Mouse (Mus musculus) lung, embryonic 15.5 days (tissue): ENCODE data around the gene Cenpp. TPM values are rescaled to one million over a fixed set of nuclear protein-coding genes. Genes with fewer than 3 reads are reported as not detected.

ENCODE experiments used
- ATAC-seq: fragments of 200-750 bp; cut with Nextera tagmentation; 2 replicates; pipeline ENCODE4 v1.8.0; 2017; ENCODE audit warnings: moderate number of reproducible peaks, borderline replicate concordance; ENCODE audit not compliant: low FRiP score, low TSS enrichment; ENCODE audit errors: extremely low read depth
- H3K27ac ChIP-seq: fragments of 300-500 bp; sonication (generic); 2 replicates; pipeline ENCODE4 v1.5.1; 2015; ENCODE audit warnings: moderate library complexity, mild to moderate bottlenecking, inconsistent platforms
- H3K27me3 ChIP-seq: fragments of 300-500 bp; sonication (generic); 2 replicates; pipeline ENCODE4 v1.6.1; 2015; ENCODE audit warnings: inconsistent platforms
- H3K36me3 ChIP-seq: fragments of 300-500 bp; sonication (generic); 2 replicates; pipeline ENCODE4 v1.6.1; 2015; ENCODE audit warnings: inconsistent platforms
- H3K4me1 ChIP-seq: fragments of 300-500 bp; sonication (generic); 2 replicates; pipeline ENCODE4 v1.6.1; 2015; ENCODE audit warnings: inconsistent platforms
- H3K4me2 ChIP-seq: fragments of 300-500 bp; sonication (generic); 2 replicates; pipeline ENCODE4 v1.6.1; 2015; ENCODE audit warnings: inconsistent platforms, mild to moderate bottlenecking, moderate library complexity
- H3K4me3 ChIP-seq: fragments of 300-500 bp; sonication (generic); 2 replicates; pipeline ENCODE4 v1.5.1; 2015; ENCODE audit warnings: mild to moderate bottlenecking, inconsistent platforms
- H3K9ac ChIP-seq: fragments of 300-500 bp; sonication (generic); 2 replicates; pipeline ENCODE4 v1.6.1; 2015; ENCODE audit warnings: inconsistent platforms
- H3K9me3 ChIP-seq: fragments of 300-500 bp; sonication (generic); 2 replicates; pipeline ENCODE4 v1.6.1; 2016; ENCODE audit warnings: inconsistent platforms
- WGBS: fragments of 180-500 bp; shearing (Covaris S2); methylation state at CpG from one replicate; pipeline ENCODE4 v1.1.7; 2015; 5-methylcytosine and 5-hydroxymethylcytosine counted together
- polyA plus RNA-seq: library from polyadenylated mRNA; unstranded; fragments of >200 nt; fragmentation: Nextera tagmentation; extraction: Ambion mirVana; gene quantifications from 2 replicates; pipeline ENCODE4 v1.2.1, GENCODE M21; 2015

Gene Cenpp
- polyA plus RNA-seq: 32.0 and 36.2 TPM in 2 replicates

- Histone ChIP-seq H3K27me3 (no peaks in the 10 kb centered on the region), H3K27ac (peak within 1 kb of the TSS; percentile 60), H3K4me1 (peaks cover 17% of the 10 kb centered on the region), H3K9me3 (no peaks in the 10 kb centered on the region), H3K9ac (peak within 1 kb of the TSS; percentile 60), H3K4me2 (peak within 1 kb of the TSS; percentile 84), H3K4me3 (peak within 1 kb of the TSS; percentile 85), H3K36me3 (no peaks in the 10 kb centered on the region)
- under 1% methylated on average over 68 of the region's 68 CpGs for WGBS
- peak; percentile 100 for ATAC-seq
Measured at GRCm38 (mm10) chr13:49652481-49653179, at the start of gene Cenpp, which contains the start of gene Nol8. TSS of gene Cenpp (minus strand) at chr13:49652785. TSS of gene Nol8 (plus strand) at chr13:49653078.

GRCm38 (mm10) chr13:49691056-49691455 is 38.5 kb upstream of the Cenpp start:
- H3K27me3 ChIP-seq: no peaks in the 10 kb centered on the region
- WGBS: 93% methylated on average over 5 of the region's 5 CpGs
- H3K27ac ChIP-seq: no peak overlapping the region
- no peak for ATAC-seq
- H3K4me3 ChIP-seq: no peak overlapping the region
- no peaks in the 10 kb centered on the region for H3K4me1 ChIP-seq
- H3K4me2 ChIP-seq: no peak overlapping the region
- H3K36me3 ChIP-seq: peaks cover 53% of the 10 kb centered on the region
- no peaks in the 10 kb centered on the region for H3K9me3 ChIP-seq
- H3K9ac ChIP-seq: no peak overlapping the region

DNA sequence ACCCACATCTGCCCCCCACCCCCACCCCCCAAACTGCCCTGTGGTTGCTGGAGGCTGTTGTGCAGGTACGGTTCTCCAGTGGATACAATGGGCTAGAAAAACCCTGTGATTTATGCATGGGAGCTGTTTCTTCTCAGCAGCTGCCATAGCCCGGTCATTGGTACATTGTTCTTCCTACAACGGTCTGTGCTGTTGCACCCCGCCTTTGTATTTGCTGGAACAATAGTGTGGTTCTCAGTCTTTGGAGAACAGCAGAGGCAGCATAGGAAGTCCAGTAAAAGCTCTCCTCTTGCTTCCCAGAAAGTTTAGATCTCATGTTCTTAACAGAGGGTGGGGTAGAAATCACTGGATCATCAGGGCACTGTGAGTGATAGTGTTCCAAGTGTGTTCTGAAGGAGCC is 31.7 kb upstream of the Cenpp start:
- 84% methylated on average over 4 of the region's 4 CpGs for WGBS
- ATAC-seq: no peak
- H3K9ac ChIP-seq: no peak overlapping the region
- no peaks in the 10 kb centered on the region for H3K27me3 ChIP-seq
- no peak overlapping the region for H3K27ac ChIP-seq
- H3K4me1 ChIP-seq: peaks cover 14% of the 10 kb centered on the region
- H3K4me2 ChIP-seq: no peak overlapping the region
- H3K9me3 ChIP-seq: no peaks in the 10 kb centered on the region
- H3K36me3 ChIP-seq: peaks cover 18% of the 10 kb centered on the region
- no peak overlapping the region for H3K4me3 ChIP-seq

DNA sequence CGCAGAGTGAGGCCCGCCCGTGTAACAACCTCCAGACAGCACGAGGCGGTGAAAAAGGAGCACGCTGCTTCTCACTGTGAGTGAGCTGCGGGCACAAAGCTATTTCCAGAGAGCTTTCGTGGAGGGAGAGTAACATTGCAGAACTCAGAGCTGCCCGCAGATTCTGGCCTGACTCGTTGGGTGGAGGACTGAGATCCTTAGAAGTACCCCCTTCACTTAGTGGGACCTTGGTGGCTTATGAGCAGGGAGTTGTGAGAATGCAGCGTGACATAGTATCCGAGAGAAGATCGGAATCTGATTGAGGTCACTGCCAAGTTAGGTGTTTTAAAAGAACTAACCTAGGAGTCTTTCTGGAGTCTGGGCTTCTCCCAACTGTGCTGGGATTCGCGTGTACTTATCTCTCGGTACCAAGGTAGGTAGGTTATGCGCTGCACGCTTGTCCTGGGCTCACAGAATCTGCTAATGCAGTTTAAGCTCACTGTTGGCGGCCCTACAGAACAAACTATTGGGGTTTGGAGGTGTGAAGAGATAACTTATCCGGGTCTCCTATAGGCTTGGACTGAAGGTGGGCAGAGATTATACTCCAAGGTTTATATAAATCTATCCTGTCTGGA is 29.8 kb upstream of the Cenpp start:
- H3K9ac ChIP-seq: peak overlapping the region; percentile 59
- ATAC-seq: no peak
- H3K36me3 ChIP-seq: peaks cover 2% of the 10 kb centered on the region
- H3K4me2 ChIP-seq: peak overlapping the region; percentile 62
- no peaks in the 10 kb centered on the region for H3K9me3 ChIP-seq
- peak overlapping the region; percentile 73 for H3K4me3 ChIP-seq
- no peaks in the 10 kb centered on the region for H3K27me3 ChIP-seq
- peaks cover 14% of the 10 kb centered on the region for H3K4me1 ChIP-seq
- H3K27ac ChIP-seq: peak overlapping the region; percentile 73
- under 1% methylated on average over 20 of the region's 20 CpGs for WGBS

DNA sequence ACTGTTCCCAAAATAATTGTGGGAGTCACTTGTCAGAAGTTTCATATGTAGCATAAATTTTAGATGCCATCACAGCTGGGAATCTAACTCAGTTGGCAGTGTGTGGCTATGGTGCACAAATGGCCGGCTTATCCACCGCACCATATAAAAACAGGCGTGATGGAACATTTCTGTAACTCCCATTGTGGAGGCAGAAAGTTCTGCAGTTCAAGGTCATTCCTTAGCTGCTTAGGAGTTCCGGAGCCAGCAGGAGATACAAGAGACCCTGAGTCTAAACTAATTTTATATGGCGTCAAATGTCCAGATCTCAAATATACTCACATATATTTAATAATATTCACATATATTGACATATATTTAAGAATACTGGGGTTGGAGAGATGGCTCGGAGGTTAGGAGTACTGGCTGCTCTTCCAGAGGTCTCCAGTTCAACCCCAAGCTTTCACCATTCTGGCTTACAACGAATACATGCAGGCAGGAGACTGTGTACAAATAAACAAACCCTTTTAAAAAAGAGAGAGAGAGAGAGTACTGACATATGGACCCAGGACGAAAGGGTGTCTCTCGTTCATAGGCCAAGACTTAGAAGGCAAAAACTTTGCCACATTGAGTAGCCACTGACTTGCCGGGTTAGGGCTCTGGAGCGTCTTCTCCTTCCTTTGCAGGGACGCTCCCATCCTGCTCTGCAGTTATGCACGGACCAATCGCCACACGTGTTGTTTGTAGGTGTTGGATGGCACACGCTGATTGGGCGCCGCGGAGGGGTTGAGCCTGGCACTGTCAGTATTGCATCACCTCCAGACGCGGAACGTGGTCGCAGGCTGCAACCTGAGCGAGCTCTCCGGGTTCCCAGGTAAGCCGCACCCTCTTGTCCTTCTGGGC is 29.0 kb upstream of the Cenpp start, which contains the start of gene Iars:
Gene Iars (plus strand): TSS at position 750 of the 882 bp plus-strand sequence.
- Histone ChIP-seq H3K27ac (peak within 1 kb of the TSS; percentile 73), H3K9me3 (no peaks in the 10 kb centered on the region), H3K36me3 (peaks cover 6% of the 10 kb centered on the region), H3K9ac (peak within 1 kb of the TSS; percentile 59), H3K4me2 (peak within 1 kb of the TSS; percentile 62), H3K4me3 (peak within 1 kb of the TSS; percentile 73), H3K4me1 (peaks cover 14% of the 10 kb centered on the region), H3K27me3 (no peaks in the 10 kb centered on the region)
- 3% methylated on average over 26 of the region's 26 CpGs for WGBS
- peak; percentile 100 for ATAC-seq

GRCm38 (mm10) chr13:49677793-49678192 is 25.2 kb upstream of the Cenpp start:
- no peaks in the 10 kb centered on the region for H3K27me3 ChIP-seq
- no peak overlapping the region for H3K27ac ChIP-seq
- WGBS: 82% methylated on average over 2 of the region's 2 CpGs
- H3K4me3 ChIP-seq: no peak overlapping the region
- no peak overlapping the region for H3K9ac ChIP-seq
- no peaks in the 10 kb centered on the region for H3K9me3 ChIP-seq
- peaks cover 6% of the 10 kb centered on the region for H3K4me1 ChIP-seq
- H3K36me3 ChIP-seq: peaks cover 29% of the 10 kb centered on the region
- H3K4me2 ChIP-seq: no peak overlapping the region
- no peak for ATAC-seq

DNA sequence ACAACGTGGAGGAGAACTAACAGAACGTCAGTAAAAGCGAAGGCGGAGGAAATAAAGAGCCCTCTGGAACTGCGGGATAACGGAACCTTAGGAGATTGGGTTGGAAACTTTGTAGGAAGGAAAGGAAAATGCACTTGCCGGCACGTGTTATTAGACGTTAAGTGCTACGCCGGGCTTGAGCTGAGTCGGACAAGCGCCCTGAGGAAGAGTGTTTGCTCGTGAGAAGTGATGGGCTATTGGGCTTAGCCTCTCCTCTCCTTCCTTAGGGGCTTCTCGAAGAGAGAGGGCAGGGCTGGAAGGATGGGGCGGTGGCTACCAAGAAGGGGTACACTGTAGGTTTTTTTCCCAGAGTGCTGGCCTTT is 576 bp upstream of the Cenpp start:
- no peaks in the 10 kb centered on the region for H3K9me3 ChIP-seq
- H3K4me2 ChIP-seq: peak overlapping the region; percentile 84
- peak overlapping the region; percentile 51 for H3K9ac ChIP-seq
- peaks cover 17% of the 10 kb centered on the region for H3K4me1 ChIP-seq
- peak overlapping the region; percentile 60 for H3K27ac ChIP-seq
- peak overlapping the region; percentile 85 for H3K4me3 ChIP-seq
- WGBS: under 1% methylated on average over 16 of the region's 16 CpGs
- no peaks in the 10 kb centered on the region for H3K27me3 ChIP-seq
- peak; percentile 80 for ATAC-seq
- H3K36me3 ChIP-seq: no peaks in the 10 kb centered on the region

- H3K9ac ChIP-seq: peak overlapping the region; percentile 60
- no peaks in the 10 kb centered on the region for H3K36me3 ChIP-seq
- H3K4me3 ChIP-seq: peak overlapping the region; percentile 85
- WGBS: 2% methylated on average over 4 of the region's 4 CpGs
- peak overlapping the region; percentile 80 for H3K4me2 ChIP-seq
- no peak overlapping the region for H3K27ac ChIP-seq
- no peaks in the 10 kb centered on the region for H3K27me3 ChIP-seq
- H3K9me3 ChIP-seq: no peaks in the 10 kb centered on the region
- H3K4me1 ChIP-seq: peaks cover 17% of the 10 kb centered on the region
- ATAC-seq: no peak
Measured at GRCm38 (mm10) chr13:49651781-49652351, 719 bp downstream of the Cenpp start.

GRCm38 (mm10) chr13:49651136-49651535 is 1.4 kb downstream of the Cenpp start:
- H3K4me1 ChIP-seq: peaks cover 17% of the 10 kb centered on the region
- H3K36me3 ChIP-seq: no peaks in the 10 kb centered on the region
- WGBS: 23% methylated on average over 2 of the region's 2 CpGs
- no peaks in the 10 kb centered on the region for H3K9me3 ChIP-seq
- H3K27ac ChIP-seq: no peak overlapping the region
- H3K4me3 ChIP-seq: peak overlapping the region; percentile 85
- no peak for ATAC-seq
- peak overlapping the region; percentile 80 for H3K4me2 ChIP-seq
- H3K27me3 ChIP-seq: no peaks in the 10 kb centered on the region
- H3K9ac ChIP-seq: 0 out of 2 replicates have a peak overlapping the region, but pooled peaks have one; percentile 1

DNA sequence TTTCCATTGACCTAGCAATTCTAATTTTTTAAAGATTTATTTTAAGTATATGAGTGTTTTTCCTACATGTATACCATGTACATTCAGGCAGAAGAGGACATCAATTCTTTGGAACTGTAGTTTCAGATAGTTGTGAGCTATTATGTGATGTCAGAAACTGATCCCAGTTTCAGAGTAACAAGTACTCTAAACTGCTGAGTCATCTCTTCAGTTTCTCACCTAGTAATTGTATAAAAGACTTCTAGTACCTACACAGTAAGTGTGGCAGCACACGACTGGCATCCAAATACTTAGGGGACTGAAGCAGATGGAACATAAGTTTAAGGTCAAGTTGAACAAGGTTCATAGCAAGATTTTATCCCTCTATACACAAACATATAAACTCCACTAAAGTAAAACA is 6.6 kb downstream of the Cenpp start:
- H3K4me1 ChIP-seq: no peaks in the 10 kb centered on the region; the same call in 1 of the 2 replicates
- H3K4me2 ChIP-seq: no peak overlapping the region
- no peak for ATAC-seq
- H3K27me3 ChIP-seq: no peaks in the 10 kb centered on the region
- 73% methylated on average over 1 of the region's 1 CpGs for WGBS
- no peaks in the 10 kb centered on the region for H3K36me3 ChIP-seq
- no peaks in the 10 kb centered on the region for H3K9me3 ChIP-seq
- H3K4me3 ChIP-seq: no peak overlapping the region
- H3K27ac ChIP-seq: no peak overlapping the region
- no peak overlapping the region for H3K9ac ChIP-seq

- Histone ChIP-seq H3K4me2 (no peak overlapping the region), H3K4me1 (no peaks in the 10 kb centered on the region; the same call in 1 of the 2 replicates), H3K9ac (no peak overlapping the region), H3K27ac (peak overlapping the region; percentile 60), H3K27me3 (no peaks in the 10 kb centered on the region), H3K9me3 (no peaks in the 10 kb centered on the region), H3K4me3 (no peak overlapping the region), H3K36me3 (no peaks in the 10 kb centered on the region)
- ATAC-seq: peak; percentile 59
- 56% methylated on average over 2 of the region's 2 CpGs for WGBS
Measured at GRCm38 (mm10) chr13:49644731-49645529, 7.7 kb downstream of the Cenpp start.
